Mouse (Mus musculus) layer of hippocampus, adult 11-12 months (tissue): ENCODE measurements around the gene Dixdc1.
A peak's percentile ranks its signal among the peaks of the same experiment; 100 is the strongest.

Experiments used
- DNase-seq: peaks from one replicate; pipeline ENCODE4 v3.0.0; 2022; ENCODE audit warnings: low spot score

The Dixdc1 gene

GRCm38 (mm10) chr9:50698418-50699409, 40.6 kb downstream of the Dixdc1 start:
- peak; percentile 56 for DNase-seq

- peak; percentile 85 for DNase-seq
These were observed 41.6 kb downstream of the Dixdc1 start for GRCm38 (mm10) chr9:50697706-50698041.

GRCm38 (mm10) chr9:50696851-50697705, 42.2 kb downstream of the Dixdc1 start:
- no peak for DNase-seq

- DNase-seq, result no peak
These were observed 44.2 kb downstream of the Dixdc1 start for GRCm38 (mm10) chr9:50695153-50695552.

- DNase-seq, result peak; percentile 54
These were observed 45.7 kb downstream of the Dixdc1 start for GRCm38 (mm10) chr9:50693631-50694030.

GRCm38 (mm10) chr9:50692626-50693580, 46.4 kb downstream of the Dixdc1 start:
- DNase-seq, result no peak

- DNase-seq, result no peak
These were observed 52.3 kb downstream of the Dixdc1 start for GRCm38 (mm10) chr9:50686866-50687652.

- DNase-seq, result no peak
These were observed 57.6 kb downstream of the Dixdc1 start for GRCm38 (mm10) chr9:50681727-50682126.

GRCm38 (mm10) chr9:50679406-50679805, 59.9 kb downstream of the Dixdc1 start:
- DNase-seq, result no peak

GRCm38 (mm10) chr9:50674771-50675170, 64.5 kb downstream of the Dixdc1 start:
- no peak for DNase-seq

- DNase-seq, result peak; percentile 64
These were observed 68.6 kb downstream of the Dixdc1 start for GRCm38 (mm10) chr9:50670690-50671089.

GRCm38 (mm10) chr9:50667579-50668498, 71.5 kb downstream of the Dixdc1 start:
- DNase-seq, result no peak

- DNase-seq, result no peak
These were observed 72.9 kb downstream of the Dixdc1 start for GRCm38 (mm10) chr9:50666442-50666841.

- peak; percentile 36 for DNase-seq
These were observed 74.5 kb downstream of the Dixdc1 start for GRCm38 (mm10) chr9:50664826-50665225.

GRCm38 (mm10) chr9:50660431-50660830, 78.9 kb downstream of the Dixdc1 start:
- DNase-seq, result peak; percentile 18

- DNase-seq, result peak; percentile 89
These were observed 79.7 kb downstream of the Dixdc1 start, which contains the start of gene Dlat for GRCm38 (mm10) chr9:50659392-50660217. TSS of gene Dlat (minus strand) at chr9:50659780.

GRCm38 (mm10) chr9:50658941-50659388, 80.4 kb downstream of the Dixdc1 start:
- no peak for DNase-seq

- no peak for DNase-seq
These were observed 80.9 kb downstream of the Dixdc1 start for GRCm38 (mm10) chr9:50658391-50658790.

- no peak for DNase-seq
These were observed 88.8 kb downstream of the Dixdc1 start for GRCm38 (mm10) chr9:50650503-50650902.
